In the genomic region with DNA sequence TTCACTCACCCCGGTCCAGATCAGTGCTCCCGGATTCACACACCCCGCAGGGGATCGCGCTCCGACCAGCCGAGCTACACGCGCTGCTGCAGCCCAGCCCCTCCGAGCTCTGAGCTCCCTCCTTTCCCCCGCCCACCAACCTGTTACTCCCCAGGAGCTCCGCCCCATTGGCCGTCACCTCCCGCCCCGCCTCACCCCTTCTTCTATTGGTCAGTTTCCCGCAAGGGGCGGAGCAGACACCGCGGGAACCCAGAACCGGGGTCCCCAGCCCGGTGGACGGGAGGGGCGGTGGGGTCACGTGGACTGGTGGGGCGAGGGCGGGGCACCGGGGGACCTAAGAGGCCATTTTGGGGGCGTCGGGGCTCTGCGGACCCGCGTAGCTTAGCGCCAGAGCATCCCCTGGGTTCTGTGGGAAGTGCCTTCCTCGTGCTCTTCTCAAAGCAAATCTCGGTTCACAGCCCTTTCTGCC, we compare ENCODE assay signal across 8 mouse cellular contexts. TPM values are rescaled to one million over a fixed set of nuclear protein-coding genes. Genes with fewer than 3 reads are reported as not detected.
DNase-seq lines count a peak whose midpoint lies in the region; ATAC-seq lines count a peak whose summit lies in the region.

Gene Cgn, minus strand, starts transcription at position 126 of the 469 bp plus-strand sequence.

- peak within 1 kb of the TSS; percentile 89 for H3K4me2 ChIP-seq in forebrain, embryonic 16.5 days (ENCODE audit: low read length)
- H3K4me2 ChIP-seq in neural tube, embryonic 15.5 days, result peak within 1 kb of the TSS; percentile 90

- no peaks in the 10 kb centered on the region for H3K27me3 ChIP-seq in forebrain, embryonic 16.5 days (replicated peaks; ENCODE audit: control insufficient read depth, insufficient read depth, low read length)
- no peaks in the 10 kb centered on the region for H3K27me3 ChIP-seq in neural tube, embryonic 15.5 days (replicated peaks)

- peak; percentile 94 for DNase-seq in ES-CJ7 (ENCODE audit: low read depth, low spot score)
- DNase-seq in cerebellum, adult 11-12 months, result peak; percentile 95
- DNase-seq in heart, postnatal 36 days, result peak; percentile 83 to 87
- peak; percentile 90 to 92 for DNase-seq in layer of hippocampus, adult 18-20 months (ENCODE audit: low spot score in 2 of 2)
- DNase-seq in lung, adult 18-20 months, result peak; percentile 95 to 96
- peak; percentile 98 for DNase-seq in testis, postnatal 10 days (ENCODE audit: low spot score)

- H3K4me1 ChIP-seq in forebrain, embryonic 16.5 days (replicated peaks; ENCODE audit: control insufficient read depth, insufficient read depth, low read length), result peaks cover 12% of the 10 kb centered on the region
- peaks cover 30% of the 10 kb centered on the region for H3K4me1 ChIP-seq in neural tube, embryonic 15.5 days

- H3K4me3 ChIP-seq in forebrain, embryonic 16.5 days (replicated peaks; ENCODE audit: low read length), result peak within 1 kb of the TSS; percentile 56
- H3K4me3 ChIP-seq in neural tube, embryonic 15.5 days (replicated peaks), result peak within 1 kb of the TSS; percentile 52

- ATAC-seq in forebrain, embryonic 16.5 days, result peak; percentile 93
- ATAC-seq in neural tube, embryonic 15.5 days (ENCODE audit: low FRiP score), result peak; percentile 94

- WGBS in forebrain, embryonic 16.5 days, result under 1% methylated on average over 33 of the region's 35 CpGs
- WGBS in neural tube, embryonic 15.5 days, result 1% methylated on average over 35 of the region's 35 CpGs

- intact Hi-C loops in heart, postnatal 36 days (cut with DNase I), result no loop called here

- peak within 1 kb of the TSS; percentile 83 for H3K27ac ChIP-seq in forebrain, embryonic 16.5 days (ENCODE audit: low read length)
- peak within 1 kb of the TSS; percentile 95 for H3K27ac ChIP-seq in neural tube, embryonic 15.5 days (replicated peaks)

- H3K9ac ChIP-seq in forebrain, embryonic 16.5 days (replicated peaks; ENCODE audit: low read depth, low read length), result peak within 1 kb of the TSS; percentile 69
- H3K9ac ChIP-seq in neural tube, embryonic 15.5 days (replicated peaks), result peak within 1 kb of the TSS; percentile 64

- no peaks in the 10 kb centered on the region for H3K9me3 ChIP-seq in forebrain, embryonic 16.5 days (ENCODE audit: control insufficient read depth, low read length)
- H3K9me3 ChIP-seq in neural tube, embryonic 15.5 days (replicated peaks), result no peaks in the 10 kb centered on the region

- no peaks in the 10 kb centered on the region for H3K36me3 ChIP-seq in forebrain, embryonic 16.5 days (ENCODE audit: control insufficient read depth, insufficient read depth)
- H3K36me3 ChIP-seq in neural tube, embryonic 15.5 days, result no peaks in the 10 kb centered on the region

RNA-seq across cellular contexts. Expression of gene Cgn, which starts in this region (rescaled TPM):
- polyA plus RNA-seq in forebrain, embryonic 16.5 days (2015; fragmentation: Nextera tagmentation; extraction: Ambion mirVana), result 4.9 and 9.0 TPM in 2 replicates
- under 1 TPM; 0.35 to 0.83 TPM for total RNA-seq in heart, postnatal 36 days (2021)
- total RNA-seq in layer of hippocampus, adult 18-20 months (2021), result 1 to 10 TPM; 3.6 to 3.7 TPM
- 15.5 and 17.3 TPM in 2 replicates for polyA plus RNA-seq in neural tube, embryonic 15.5 days (2015; fragmentation: Nextera tagmentation; extraction: Ambion mirVana)

Comparison
In these comparisons a context has a peak if more than half of its experiments do, and no peak if none do; other contexts are left out.
1. Peak in every context shown above with its lines: DNase-seq, ATAC-seq, H3K4me3 ChIP-seq and H3K27ac ChIP-seq.
2. Peak in DNase-seq in heart, postnatal 36 days; RNA of the gene not detected or under 1 TPM.